Comparison of ENCODE assay signal across 11 mouse cellular contexts in the genomic region with DNA sequence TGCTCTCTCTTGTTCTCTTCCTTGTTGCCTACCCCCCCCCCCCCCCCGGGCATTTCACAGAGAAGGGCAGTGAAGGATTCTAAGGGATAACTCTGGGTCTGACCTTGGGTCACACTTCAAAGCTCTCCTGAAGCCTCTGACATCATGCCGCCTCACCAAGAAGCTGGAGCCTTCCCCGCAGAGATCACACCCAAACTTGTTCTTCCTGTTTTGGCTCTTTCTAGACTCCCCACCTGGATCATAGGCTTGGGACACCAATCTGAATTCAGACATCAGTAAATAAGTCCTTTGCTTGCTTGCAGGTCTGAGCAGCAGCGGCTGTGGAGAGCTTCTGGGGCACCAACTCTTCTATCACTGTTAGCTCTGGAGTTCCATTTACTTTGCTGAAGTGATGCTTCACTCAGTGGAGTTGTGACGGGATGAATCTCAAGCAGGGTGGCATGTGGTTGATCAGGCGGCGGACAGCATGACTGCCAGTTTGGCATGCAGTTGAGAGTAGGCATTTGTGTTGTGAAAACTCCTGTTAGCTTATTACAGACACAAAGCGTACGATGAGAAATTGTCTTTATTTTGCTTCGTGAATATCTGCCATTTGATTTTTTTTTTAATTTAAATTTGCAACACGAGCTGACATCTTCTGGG.
DNase-seq lines count a peak whose midpoint lies in the region; TF ChIP-seq lines count a peak whose summit lies in the region.
"Had no signal": no experiment of that assay in that cellular context is flagged by ENCODE, and none has a peak within 500 bp of the region (broad histone marks: within the 10 kb centered on the region; RNA-seq: fewer than 3 reads in every experiment).

No protein-coding gene starts in this region.

- in situ Hi-C loops in ES-E14 (cut with MboI; ENCODE audit: low sequenced_read_pairs in 2 of 2, unreplicated experiment in 2 of 2) = no loop called here

- H3K27me3 ChIP-seq in heart, embryonic 10.5 days (ENCODE audit: insufficient read depth, poor library complexity, severe bottlenecking) = no peaks in the 10 kb centered on the region

- H3K4me3 ChIP-seq in heart, embryonic 10.5 days = no peak overlapping the region
- no peak overlapping the region for H3K4me3 ChIP-seq in ES-E14 (ENCODE audit: insufficient read depth in 1 of 2, low read depth in 1 of 2, low read length in 2 of 2, poor library complexity in 1 of 2, severe bottlenecking in 1 of 2)
- H3K4me3 ChIP-seq: midbrain, embryonic 15.5 days had no signal

- intact Hi-C loops in heart, postnatal 14 days (cut with DNase I) = no loop called here

- peak; percentile 64 for DNase-seq in heart, embryonic 10.5 days (ENCODE audit: low spot score)
- DNase-seq in heart, postnatal 14 days = no peak
- no peak for DNase-seq in ES-E14 (ENCODE audit: low read depth, low spot score)
- DNase-seq in embryo, embryonic 9.5 days (ENCODE audit: extremely low spot score) = peak; percentile 16
- peak; percentile 56 for DNase-seq in layer of hippocampus, adult 9-11 months
- DNase-seq in kidney, postnatal 14 days = no peak
- DNase-seq in gastrocnemius, adult 18-20 months (ENCODE audit: low spot score) = no peak
- no peak for DNase-seq in adrenal gland, postnatal 25 days
- DNase-seq: kidney, postnatal 10 days had no signal

- 72% methylated on average over 11 of the region's 11 CpGs for WGBS in heart, embryonic 10.5 days

- H3K27ac ChIP-seq in heart, embryonic 10.5 days = no peak overlapping the region
- peak overlapping the region; percentile 80; the same call in 1 of the 2 replicates for H3K27ac ChIP-seq in ES-E14 (ENCODE audit: insufficient read depth, low read depth, low read length, poor library complexity, severe bottlenecking)
- H3K27ac ChIP-seq: hindbrain, embryonic 14.5 days; midbrain, embryonic 15.5 days had no signal

- peaks cover 17% of the 10 kb centered on the region; the same call in 1 of the 2 replicates for H3K4me1 ChIP-seq in heart, embryonic 10.5 days
- peaks cover 20 to 28% of the 10 kb centered on the region in 2 experiments for H3K4me1 ChIP-seq in ES-E14 (ENCODE audit: control insufficient read depth in 2 of 2, insufficient read depth in 2 of 2, low read length in 2 of 2, poor library complexity in 1 of 2)

- no peak overlapping the region for H3K9ac ChIP-seq in ES-E14 (ENCODE audit: insufficient read depth, low read depth, low read length, poor library complexity, severe bottlenecking)
- H3K9ac ChIP-seq: hindbrain, embryonic 14.5 days; midbrain, embryonic 15.5 days had no signal

- no peaks in the 10 kb centered on the region for H3K9me3 ChIP-seq in heart, embryonic 10.5 days
- no peaks in the 10 kb centered on the region for H3K9me3 ChIP-seq in ES-E14 (ENCODE audit: control insufficient read depth, insufficient read depth, low read depth, low read length)
- H3K9me3 ChIP-seq: midbrain, embryonic 15.5 days had no signal

- H3K36me3 ChIP-seq in heart, embryonic 10.5 days = no peaks in the 10 kb centered on the region
- H3K36me3 ChIP-seq in ES-E14 (ENCODE audit: control insufficient read depth, insufficient read depth, low read length, poor library complexity, severe bottlenecking) = no peaks in the 10 kb centered on the region
- H3K36me3 ChIP-seq: midbrain, embryonic 15.5 days had no signal

TF ChIP-seq in ES-E14, 5 proteins besides CTCF, POLR2A, EP300 and RAD21:
- TF ChIP-seq ZNF384 (IDR thresholded peaks at IDR 0.05; ENCODE audit: low read depth, low read length) = no peak
- no peak for TF ChIP-seq CHD2 (IDR thresholded peaks at IDR 0.05; ENCODE audit: low read depth, low read length)
- TF ChIP-seq MAFK (IDR thresholded peaks at IDR 0.05; ENCODE audit: insufficient read depth, low read depth, low read length) = no peak
- TF ChIP-seq HCFC1 (IDR thresholded peaks at IDR 0.05; ENCODE audit: borderline replicate concordance, insufficient read depth, low read length) = no peak
- TF ChIP-seq ZC3H11A (IDR thresholded peaks at IDR 0.05; ENCODE audit: borderline replicate concordance, low read depth, low read length) = no peak

Comparison
In these comparisons a context has a peak if more than half of its experiments do, and no peak if none do; other contexts are left out.
1. DNase-seq: peak in heart, embryonic 10.5 days (single experiment), embryo, embryonic 9.5 days (single experiment) and layer of hippocampus, adult 9-11 months (single experiment); none in heart, postnatal 14 days (0 of 2), ES-E14 (single experiment), kidney, postnatal 14 days (single experiment), gastrocnemius, adult 18-20 months (single experiment) and adrenal gland, postnatal 25 days (single experiment).